Mouse (Mus musculus) spleen, adult 2 months (tissue): Measurements from ENCODE around the gene Ormdl3.

ENCODE experiments used
- CTCF ChIP-seq: fragments of 200-500 bp; IDR thresholded peaks from 2 replicates; pipeline ENCODE4 v1.5.1; 2011; ENCODE audit warnings: mild to moderate bottlenecking, inconsistent platforms; ENCODE audit not compliant: insufficient read depth, insufficient read length, insufficient replicate concordance; ENCODE audit errors: extremely low read depth
- POLR2A ChIP-seq: fragments of 200-500 bp; IDR thresholded peaks from 2 replicates; pipeline ENCODE4 v1.6.1; 2011; ENCODE audit warnings: low read depth, low read length, inconsistent platforms

DNA sequence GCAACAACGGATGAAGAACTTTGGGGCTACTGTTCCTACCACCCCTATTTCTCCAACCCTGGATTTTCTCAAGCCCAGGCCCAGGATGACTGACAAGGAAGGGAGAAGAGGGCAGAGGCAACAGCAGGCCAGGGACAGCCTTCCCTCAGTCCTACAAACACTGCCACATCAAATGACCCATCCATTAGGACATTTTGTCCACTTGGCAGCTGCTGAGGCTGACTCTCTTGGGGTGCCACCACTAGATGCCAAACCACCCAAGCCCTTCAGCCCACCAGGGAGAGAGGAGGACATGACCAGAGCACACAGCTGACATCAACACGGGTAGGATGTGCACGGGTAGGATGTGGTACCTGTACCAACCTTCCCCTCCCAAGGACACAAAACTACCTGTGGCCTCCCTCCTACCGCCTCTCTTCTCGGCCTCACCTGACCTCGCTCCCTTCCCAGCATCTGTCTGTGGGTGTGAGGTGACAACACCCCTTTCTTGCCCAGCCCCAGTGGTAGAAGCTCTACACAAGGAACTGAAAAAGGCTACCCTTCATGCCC, 2.5 kb downstream of the Ormdl3 start:
- no peak for TF ChIP-seq POLR2A
- no peak for TF ChIP-seq CTCF
